Mouse (Mus musculus) splenic B cell, adult 2 months (primary cell): ENCODE measurements at regions not wholly inside any gene's neighbourhood (a gene's known extent, or its start where the extent isn't known, plus 50 kb on each side); places are given as distances from the start of the nearest gene placed in this dataset.

Source experiments
- DNase-seq: peaks from one replicate; pipeline ENCODE4 v3.0.0-alpha.2; 2011; ENCODE audit warnings: low read depth, low spot score
- H3K27me3 ChIP-seq: 2 replicates; pipeline ENCODE4 v1.6.1; 2012; ENCODE audit warnings: mild to moderate bottlenecking, low read length, moderate library complexity, mixed read lengths; ENCODE audit not compliant: control insufficient read depth, poor library complexity, insufficient read depth, severe bottlenecking
- H3K36me3 ChIP-seq: 2 replicates; pipeline ENCODE4 v1.6.1; 2012; ENCODE audit warnings: mild to moderate bottlenecking, low read length, moderate library complexity, mixed read lengths; ENCODE audit not compliant: control insufficient read depth, poor library complexity, insufficient read depth, severe bottlenecking

GRCm38 (mm10) chr3:39904377-39904776, 626.7 kb upstream of the Intu start:
- no peak for DNase-seq
- Histone ChIP-seq H3K36me3 (no peaks in the 10 kb centered on the region), H3K27me3 (no peaks in the 10 kb centered on the region)

- no peak for DNase-seq
- no peaks in the 10 kb centered on the region for H3K27me3 ChIP-seq
- no peaks in the 10 kb centered on the region for H3K36me3 ChIP-seq
These were observed 622.3 kb upstream of the Intu start for GRCm38 (mm10) chr3:39908676-39909362.

GRCm38 (mm10) chr3:39909642-39910041, 621.4 kb upstream of the Intu start:
- H3K27me3 ChIP-seq, result no peaks in the 10 kb centered on the region
- no peaks in the 10 kb centered on the region for H3K36me3 ChIP-seq
- no peak for DNase-seq

GRCm38 (mm10) chr3:39918601-39919000, 612.5 kb upstream of the Intu start:
- no peak for DNase-seq
- Histone ChIP-seq H3K27me3 (no peaks in the 10 kb centered on the region), H3K36me3 (no peaks in the 10 kb centered on the region)

GRCm38 (mm10) chr3:39925436-39925835, 605.6 kb upstream of the Intu start:
- no peaks in the 10 kb centered on the region for H3K27me3 ChIP-seq
- DNase-seq, result no peak
- no peaks in the 10 kb centered on the region for H3K36me3 ChIP-seq

- H3K36me3 ChIP-seq, result no peaks in the 10 kb centered on the region
These were observed 602.7 kb upstream of the Intu start for GRCm38 (mm10) chr3:39928421-39928820.

GRCm38 (mm10) chr3:39933372-39933771, 597.7 kb upstream of the Intu start:
- DNase-seq, result no peak
- no peaks in the 10 kb centered on the region for H3K36me3 ChIP-seq
- no peaks in the 10 kb centered on the region for H3K27me3 ChIP-seq

More at GRCm38 (mm10) chr3:39928421-39928820, 602.7 kb upstream of the Intu start:
- no peak for DNase-seq
- no peaks in the 10 kb centered on the region for H3K27me3 ChIP-seq

- DNase-seq, result no peak
- Histone ChIP-seq H3K27me3 (no peaks in the 10 kb centered on the region), H3K36me3 (no peaks in the 10 kb centered on the region)
These were observed 593.3 kb upstream of the Intu start for GRCm38 (mm10) chr3:39937719-39938278.

- no peak for DNase-seq
- H3K27me3 ChIP-seq, result no peaks in the 10 kb centered on the region
- H3K36me3 ChIP-seq, result no peaks in the 10 kb centered on the region
These were observed 586.5 kb upstream of the Intu start for GRCm38 (mm10) chr3:39944581-39944980.

GRCm38 (mm10) chr3:39952103-39952502, 579.0 kb upstream of the Intu start:
- H3K36me3 ChIP-seq, result no peaks in the 10 kb centered on the region
- no peaks in the 10 kb centered on the region for H3K27me3 ChIP-seq
- no peak for DNase-seq

GRCm38 (mm10) chr3:39952556-39952955, 578.5 kb upstream of the Intu start:
- no peak for DNase-seq
- H3K36me3 ChIP-seq, result no peaks in the 10 kb centered on the region
- no peaks in the 10 kb centered on the region for H3K27me3 ChIP-seq

GRCm38 (mm10) chr3:39961836-39962640, 569.0 kb upstream of the Intu start:
- no peaks in the 10 kb centered on the region for H3K36me3 ChIP-seq
- DNase-seq, result no peak
- H3K27me3 ChIP-seq, result no peaks in the 10 kb centered on the region

GRCm38 (mm10) chr3:39965431-39965830, 565.7 kb upstream of the Intu start:
- no peaks in the 10 kb centered on the region for H3K36me3 ChIP-seq
- no peaks in the 10 kb centered on the region for H3K27me3 ChIP-seq
- no peak for DNase-seq

GRCm38 (mm10) chr3:39966390-39966789, 564.7 kb upstream of the Intu start:
- H3K36me3 ChIP-seq, result no peaks in the 10 kb centered on the region
- no peaks in the 10 kb centered on the region for H3K27me3 ChIP-seq
- no peak for DNase-seq

GRCm38 (mm10) chr3:39976937-39977336, 554.1 kb upstream of the Intu start:
- no peak for DNase-seq
- Histone ChIP-seq H3K36me3 (no peaks in the 10 kb centered on the region), H3K27me3 (no peaks in the 10 kb centered on the region)
